Mouse (Mus musculus) embryonic fibroblast, embryonic 13.5 days (primary cell): ENCODE measurements around the gene 1700029H14Rik.

Experiments used
- CTCF ChIP-seq: IDR thresholded peaks from 2 replicates; pipeline ENCODE4 v1.5.1; 2011; ENCODE audit warnings: mild to moderate bottlenecking, control low read depth, low read length, moderate library complexity, borderline replicate concordance; ENCODE audit not compliant: insufficient read depth
- POLR2A ChIP-seq: IDR thresholded peaks from 2 replicates; pipeline ENCODE4 v1.6.1; 2011; ENCODE audit warnings: low read depth, mild to moderate bottlenecking, control low read depth, low read length, moderate library complexity

DNA sequence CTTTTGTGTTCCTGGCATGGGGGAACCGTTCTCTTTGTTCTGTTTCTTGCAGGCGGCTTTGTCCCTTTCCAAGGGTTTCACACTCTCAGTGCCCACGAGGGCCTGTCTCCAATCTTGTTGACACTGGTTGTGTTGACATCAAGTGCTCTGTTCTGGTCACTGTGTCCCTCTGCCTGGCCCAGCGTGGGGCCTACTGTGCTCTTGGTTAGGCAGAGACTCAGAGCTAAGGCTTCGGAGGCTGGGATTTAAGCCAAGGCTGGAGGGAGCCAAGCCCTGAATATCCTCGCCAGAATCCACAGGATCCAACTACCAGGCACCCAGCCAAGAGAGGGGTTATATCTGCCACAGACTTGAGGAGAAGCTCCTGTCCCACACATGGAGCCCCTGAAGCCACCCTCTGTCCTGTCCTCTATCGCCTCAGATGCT is 32.4 kb downstream of the 1700029H14Rik start:
- TF ChIP-seq CTCF (no peak), POLR2A (no peak)
